Mouse (Mus musculus): ENCODE measurements around the gene Epm2a.
A peak's percentile ranks its signal among the peaks of the same experiment; 100 is the strongest.

Gene Epm2a

DNA sequence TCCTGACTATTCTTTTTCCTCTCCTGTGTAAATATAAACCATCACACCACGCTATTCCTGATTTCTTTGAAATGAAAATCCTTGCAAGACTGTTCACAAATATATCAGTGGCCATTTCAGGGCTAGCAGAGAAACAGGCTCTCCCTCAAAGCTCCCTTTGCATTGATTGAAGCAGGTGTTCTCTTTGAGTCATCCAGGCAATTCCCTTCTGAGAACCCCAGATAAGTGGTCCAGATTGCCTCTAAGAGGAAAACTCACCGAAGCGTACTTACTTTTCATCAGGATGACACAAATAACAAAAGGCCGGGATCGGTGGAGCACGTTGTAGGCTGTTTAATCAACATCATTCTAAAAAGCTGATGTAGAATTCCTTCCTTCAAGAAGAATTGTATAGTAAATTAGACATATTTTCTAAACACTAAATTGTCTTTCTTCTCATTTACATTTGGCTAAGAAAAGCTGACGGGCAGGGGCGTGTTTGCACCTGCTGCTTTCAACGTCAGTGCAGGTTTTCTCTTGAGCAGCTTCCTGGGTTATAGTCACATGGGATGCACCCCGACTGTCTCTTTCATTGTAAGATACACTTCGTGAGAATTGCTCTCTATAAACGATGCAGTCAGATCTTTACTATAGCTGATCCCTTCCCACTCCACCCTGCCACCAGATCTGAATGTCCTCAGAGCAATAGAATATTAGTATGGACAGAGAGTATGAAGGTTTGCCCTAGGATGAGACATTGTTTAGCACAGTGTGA is 86.0 kb downstream of the Epm2a start:
- DNase-seq = no peak

DNA sequence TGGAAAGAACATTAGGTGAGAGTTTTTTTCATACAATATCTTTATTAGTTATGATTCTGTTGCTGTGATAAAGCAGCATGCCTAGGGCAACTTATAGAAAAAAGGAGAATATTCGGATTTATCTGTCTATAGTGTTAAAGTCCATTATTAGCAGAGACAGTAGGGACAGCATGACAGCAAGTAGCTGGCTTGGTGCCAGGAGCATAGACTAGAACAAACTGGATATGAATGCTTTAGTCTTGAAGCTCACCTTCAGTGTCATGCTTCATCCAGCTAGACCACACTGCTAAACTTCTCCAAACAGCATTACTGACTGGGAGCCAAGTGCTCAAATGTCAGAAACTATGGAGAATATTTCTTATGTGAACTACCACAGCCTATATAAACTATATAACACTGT is 93.8 kb downstream of the Epm2a start:
- DNase-seq = no peak

DNA sequence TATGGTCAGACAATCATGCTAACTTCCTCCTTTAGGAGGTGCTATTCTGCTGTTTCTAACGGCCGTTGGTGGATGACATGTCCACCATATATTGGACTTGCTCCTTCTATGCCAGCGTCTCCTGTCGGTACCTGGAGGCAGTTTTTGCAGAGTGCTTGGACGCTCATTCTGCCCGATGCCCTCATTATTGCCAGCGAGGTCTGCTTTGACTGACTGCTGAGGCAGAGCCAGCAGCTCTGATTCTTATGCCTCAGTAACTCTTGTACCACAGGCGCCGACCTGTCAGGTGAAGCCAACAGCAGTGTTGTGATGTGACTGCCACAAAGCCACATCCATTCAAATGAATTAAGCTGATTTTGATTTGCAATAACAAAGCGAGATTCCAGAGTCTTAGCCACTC is 95.3 kb downstream of the Epm2a start:
- DNase-seq = no peak

DNA sequence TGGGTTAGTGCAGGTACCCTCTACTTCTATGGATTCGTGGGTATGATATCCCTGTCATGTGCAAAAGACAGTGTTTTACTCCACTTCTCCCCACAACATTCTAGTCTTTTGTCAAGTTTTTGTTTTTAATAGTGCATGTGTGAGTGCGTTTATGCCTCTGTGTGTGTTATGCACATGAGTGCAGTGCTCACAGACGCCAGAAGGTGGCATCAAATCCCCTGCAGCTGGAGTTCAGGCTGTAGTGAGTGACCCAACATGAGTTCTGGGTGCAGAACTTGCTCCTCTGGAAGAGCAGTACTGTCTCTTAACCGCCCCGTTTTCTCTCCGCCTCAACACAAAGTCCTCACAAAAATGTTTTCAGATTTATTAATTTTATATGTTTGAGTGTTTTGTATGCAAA is 96.1 kb downstream of the Epm2a start:
- DNase-seq = no peak

DNA sequence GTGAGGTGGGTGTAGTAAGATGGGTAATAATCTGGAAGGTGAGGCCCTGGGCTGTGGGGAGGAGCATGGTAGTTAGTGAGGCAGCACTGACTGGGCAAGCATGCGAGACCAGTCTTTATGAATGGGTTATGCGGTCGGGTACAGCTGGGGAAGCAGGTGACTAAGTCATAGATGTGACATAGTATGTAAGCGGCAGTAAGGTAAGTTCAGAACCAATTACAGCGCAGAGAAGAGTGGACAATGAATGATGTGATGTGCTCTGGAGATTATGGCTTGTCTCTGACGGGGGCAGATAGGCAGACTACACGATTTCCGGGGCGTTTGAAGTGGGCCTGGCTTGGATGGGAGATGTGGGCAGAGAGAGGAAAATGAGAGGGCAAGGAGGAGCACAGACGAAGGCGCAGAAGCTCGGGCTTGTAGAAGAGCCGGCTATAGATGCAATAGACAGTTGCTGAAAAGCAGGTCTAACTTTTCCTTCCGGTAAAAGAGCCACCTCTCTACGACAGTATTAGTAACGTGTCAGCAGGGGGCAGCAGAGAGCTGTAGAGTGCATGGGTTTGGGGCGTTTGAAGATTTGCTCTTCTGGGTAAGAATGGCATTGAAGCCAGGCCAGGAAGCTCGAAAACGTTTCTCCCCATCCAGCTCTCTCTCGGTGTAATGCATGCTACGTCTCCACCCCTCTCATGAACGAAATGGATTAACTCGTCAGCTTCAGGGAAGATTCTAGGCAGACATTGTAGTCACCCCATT is 106.5 kb downstream of the Epm2a start:
- DNase-seq = peak; percentile 92

DNA sequence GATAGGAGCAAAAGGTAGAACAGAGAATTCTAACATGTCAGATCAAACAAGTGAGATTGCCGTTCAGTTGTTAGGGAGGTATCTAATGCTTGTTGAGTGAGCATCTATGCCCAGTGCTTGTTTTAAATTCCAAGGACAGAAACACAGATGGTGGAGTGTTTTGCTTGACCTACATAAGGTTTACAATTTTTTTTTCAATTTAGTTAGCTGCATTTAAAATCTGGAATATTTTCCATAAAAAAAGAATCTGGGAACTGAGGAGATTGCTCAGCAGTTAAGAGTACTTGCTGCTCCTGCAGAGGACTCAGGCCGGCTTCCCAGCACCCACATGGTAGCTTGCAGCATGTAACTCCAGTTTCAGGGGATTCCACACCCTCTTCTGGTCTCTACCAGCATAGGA is 109.3 kb downstream of the Epm2a start:
- DNase-seq = no peak

DNA sequence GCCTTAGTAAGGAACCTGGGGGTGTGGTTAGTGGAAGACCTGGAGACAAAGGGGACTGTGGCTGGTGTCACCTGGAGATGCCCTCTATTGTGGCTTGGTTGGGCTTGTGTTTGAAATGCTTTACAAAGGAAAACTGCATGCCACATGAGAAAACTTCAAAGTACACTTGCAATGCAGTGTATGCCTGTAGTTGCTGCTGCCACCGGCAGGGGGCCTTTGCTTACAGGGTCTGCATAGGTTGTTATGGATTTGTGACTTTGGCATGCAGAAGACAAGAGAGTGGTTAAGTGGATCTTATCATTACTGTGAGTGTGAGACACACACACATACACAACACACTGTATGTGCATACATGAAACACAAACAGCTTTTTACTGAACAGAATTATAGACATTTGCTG is 114.2 kb downstream of the Epm2a start:
- peak; percentile 16 to 31 for DNase-seq

DNA sequence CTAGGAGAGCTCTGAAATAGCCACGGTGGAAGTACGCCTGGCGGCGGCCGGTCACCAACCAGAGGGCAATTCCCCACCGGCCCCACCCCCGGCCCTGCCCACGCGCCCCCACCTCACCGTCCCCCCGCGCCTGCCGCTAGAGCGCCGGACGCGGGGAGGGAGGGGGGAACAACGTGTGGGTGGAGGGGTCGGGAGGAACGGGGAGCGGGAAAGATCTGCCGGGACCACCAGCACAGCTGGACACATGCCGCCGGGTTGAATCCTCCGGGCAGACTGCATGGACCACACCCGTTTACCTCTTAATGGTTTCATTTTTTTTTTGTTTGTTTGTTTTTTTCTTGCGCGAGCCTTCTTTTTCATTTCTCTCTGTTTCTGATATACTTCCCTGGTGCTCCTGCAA is 148.8 kb downstream of the Epm2a start:
- DNase-seq = peak; percentile 65 to 72

Measured in kidney, postnatal 4 days (tissue).